Mouse (Mus musculus): ENCODE measurements at regions not wholly inside any gene's neighbourhood (a gene's known extent, or its start where the extent isn't known, plus 50 kb on each side); places are given as distances from the start of the nearest gene placed in this dataset.

GRCm38 (mm10) chr9:46819376-46819775 is 179.2 kb upstream of the Gm4791 start:
- TF ChIP-seq MAX (IDR thresholded peaks at IDR 0.05) (no peak), CTCF (IDR thresholded peaks at IDR 0.05; ENCODE audit: control insufficient read depth, insufficient read depth, insufficient read length) (no peak)
